Mouse (Mus musculus): ENCODE measurements at regions not wholly inside any gene's neighbourhood (a gene's known extent, or its start where the extent isn't known, plus 50 kb on each side); places are given as distances from the start of the nearest gene placed in this dataset.

DNA sequence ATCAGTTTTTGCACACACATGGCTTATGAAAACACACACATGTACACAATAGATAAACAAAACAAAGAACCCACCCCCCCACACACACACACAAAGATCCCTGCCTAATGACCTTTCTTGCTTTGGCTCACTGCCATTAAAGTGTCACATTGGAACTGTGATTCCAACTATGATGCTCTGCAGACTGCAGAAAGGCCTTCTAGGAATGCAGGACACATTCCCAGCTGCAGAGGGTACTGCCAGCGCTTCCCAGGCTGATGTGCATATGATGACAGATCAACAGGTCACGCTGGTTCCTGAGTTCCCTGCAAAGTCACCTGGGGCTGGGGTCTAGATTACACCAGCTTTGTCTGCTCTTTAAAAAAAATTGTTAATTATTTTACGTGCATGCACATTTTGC is 68.1 kb upstream of the Ppm1j start:
- no peak for DNase-seq (ENCODE audit: low read depth, low spot score)

DNA sequence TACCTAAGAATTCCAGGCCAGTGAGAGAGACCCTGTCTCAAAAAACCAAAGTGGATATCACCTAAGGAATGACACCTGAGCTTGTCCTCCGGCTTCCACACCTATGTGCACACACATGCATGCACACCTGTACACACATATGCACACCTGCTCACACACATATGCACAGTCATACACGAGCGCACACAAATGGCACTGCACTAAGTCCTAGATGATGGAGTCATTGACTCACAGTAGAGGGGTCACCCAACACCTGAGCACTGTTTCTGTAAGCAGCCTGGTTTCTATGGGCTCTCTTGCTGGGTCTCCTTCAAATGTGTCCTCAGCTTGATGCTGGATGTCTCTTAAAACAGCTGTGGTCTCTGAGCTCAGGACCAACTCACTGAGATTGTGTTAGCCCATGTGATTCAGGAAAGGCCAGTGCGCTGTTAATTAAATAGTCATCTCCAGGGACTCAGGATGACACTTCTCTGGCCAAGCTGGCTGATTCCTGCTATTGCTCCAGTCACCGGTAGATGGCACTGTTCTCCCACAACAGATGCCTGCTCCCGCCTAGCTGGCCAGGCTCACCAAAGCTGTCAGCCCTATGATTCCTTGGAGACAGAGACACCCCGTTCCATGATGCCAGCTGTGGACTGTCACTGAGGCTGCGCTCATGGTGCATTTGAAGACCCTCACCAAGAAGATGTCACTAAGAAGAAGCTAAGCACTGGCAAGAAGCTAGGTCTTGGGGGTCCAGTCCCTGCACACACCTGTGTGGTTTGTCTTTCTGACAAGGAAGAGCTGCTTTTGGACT is 66.8 kb upstream of the Ppm1j start:
- DNase-seq (ENCODE audit: low read depth, low spot score) = peak; percentile 89

DNA sequence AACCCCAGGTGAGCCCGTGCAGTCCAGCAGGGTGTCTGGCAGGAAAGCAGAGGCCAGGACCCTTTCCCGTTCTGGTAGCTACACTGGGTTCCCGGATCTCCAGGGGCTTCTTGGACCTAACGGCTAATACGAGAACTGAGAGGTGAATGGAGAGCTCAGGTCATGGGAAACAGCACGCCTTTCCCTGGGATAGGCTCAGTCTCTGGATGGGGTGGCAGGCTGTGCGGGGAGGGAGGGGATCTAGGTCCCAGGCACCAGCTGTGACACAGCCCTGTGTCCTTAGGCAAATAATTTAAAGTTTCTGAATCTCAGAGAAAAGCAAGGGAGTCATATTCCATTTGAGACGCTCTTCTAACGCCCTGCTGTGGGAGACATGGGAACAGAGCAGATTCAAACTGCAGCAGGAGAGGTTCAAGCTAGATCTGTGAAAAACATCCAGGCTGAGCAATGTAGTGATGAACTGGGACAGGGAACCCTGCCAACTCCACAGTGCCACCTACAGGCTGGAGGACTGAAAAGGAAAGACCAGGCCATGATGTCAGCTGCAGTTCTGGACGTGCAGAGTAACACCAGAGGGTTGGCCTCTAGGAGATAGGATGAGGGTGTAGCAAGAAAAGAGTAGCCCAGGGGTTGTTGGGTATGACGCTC is 66.1 kb upstream of the Ppm1j start:
- peak; percentile 40 for DNase-seq (ENCODE audit: low read depth, low spot score)

All from brain, adult 2 months (tissue).